Mouse (Mus musculus): ENCODE results near the gene Rpl3l. TPM values are rescaled to one million over a fixed set of nuclear protein-coding genes. Genes with fewer than 3 reads are reported as not detected.

The Rpl3l gene
- polyA plus RNA-seq (2014; fragmentation: Nextera tagmentation; extraction: Ambion mirVana) = 1.3 and 1.7 TPM in 2 replicates

GRCm38 (mm10) chr17:24727618-24728017 is at the start of gene Rpl3l:
Rpl3l (plus strand) TSS chr17:24727820.
- no peak for ATAC-seq (ENCODE audit: insufficient number of reproducible peaks, insufficient read depth, low FRiP score, low read depth)
- H3K4me1 ChIP-seq (ENCODE audit: control insufficient read depth in 2 of 2, insufficient read depth in 2 of 2, low read length in 2 of 2) = peaks cover 10 to 21% of the 10 kb centered on the region in 2 experiments
- 62% methylated on average over 2 of the region's 2 CpGs for WGBS
- H3K4me3 ChIP-seq (ENCODE audit: control insufficient read depth in 1 of 2, insufficient read depth in 1 of 2, low read depth in 1 of 2, low read length in 2 of 2) = no peak within 1 kb of the TSS
- H3K4me2 ChIP-seq (ENCODE audit: low read length) = no peak within 1 kb of the TSS
- no peaks in the 10 kb centered on the region for H3K27me3 ChIP-seq (ENCODE audit: control insufficient read depth, insufficient read depth, low read length)
- H3K9ac ChIP-seq (ENCODE audit: low read length) = no peak within 1 kb of the TSS
- no peak within 1 kb of the TSS for H3K27ac ChIP-seq (replicated peaks in 1 of 2; ENCODE audit: control insufficient read depth in 1 of 2, insufficient read depth in 1 of 2, low read depth in 2 of 2, low read length in 2 of 2)
- H3K9me3 ChIP-seq (ENCODE audit: control insufficient read depth, low read length) = no peaks in the 10 kb centered on the region
- H3K36me3 ChIP-seq (ENCODE audit: control insufficient read depth, insufficient read depth, low read length) = peaks cover 1% of the 10 kb centered on the region

GRCm38 (mm10) chr17:24686514-24686913 is 41.1 kb upstream of the Rpl3l start:
- Histone ChIP-seq H3K4me3 (ENCODE audit: control insufficient read depth in 1 of 2, insufficient read depth in 1 of 2, low read depth in 1 of 2, low read length in 2 of 2) (peak overlapping the region in 1 of 2 experiments; percentile 14; a peak in 1 of 4 replicates), H3K27me3 (ENCODE audit: control insufficient read depth, insufficient read depth, low read length) (peaks cover 45% of the 10 kb centered on the region), H3K27ac (replicated peaks in 1 of 2; ENCODE audit: control insufficient read depth in 1 of 2, insufficient read depth in 1 of 2, low read depth in 2 of 2, low read length in 2 of 2) (no peak overlapping the region), H3K4me2 (ENCODE audit: low read length) (peak overlapping the region; percentile 46), H3K9ac (ENCODE audit: low read length) (no peak overlapping the region), H3K36me3 (ENCODE audit: control insufficient read depth, insufficient read depth, low read length) (peaks cover 11% of the 10 kb centered on the region), H3K9me3 (ENCODE audit: control insufficient read depth, low read length) (no peaks in the 10 kb centered on the region), H3K4me1 (ENCODE audit: control insufficient read depth in 2 of 2, insufficient read depth in 2 of 2, low read length in 2 of 2) (peaks cover 6 to 16% of the 10 kb centered on the region in 2 experiments; a peak in 3 of 4 replicates)
- 28% methylated on average over 16 of the region's 16 CpGs for WGBS
- no peak for ATAC-seq (ENCODE audit: insufficient number of reproducible peaks, insufficient read depth, low FRiP score, low read depth)

- ATAC-seq (ENCODE audit: insufficient number of reproducible peaks, insufficient read depth, low FRiP score, low read depth) = peak; percentile 37; the same call in 1 of the 2 replicates
- H3K4me1 ChIP-seq (ENCODE audit: control insufficient read depth in 2 of 2, insufficient read depth in 2 of 2, low read length in 2 of 2) = peaks cover 6 to 16% of the 10 kb centered on the region in 2 experiments; a peak in 3 of 4 replicates
- H3K4me3 ChIP-seq (ENCODE audit: control insufficient read depth in 1 of 2, insufficient read depth in 1 of 2, low read depth in 1 of 2, low read length in 2 of 2) = peak overlapping the region; percentile 30 to 35
- peak overlapping the region; percentile 62 for H3K4me2 ChIP-seq (ENCODE audit: low read length)
- H3K27me3 ChIP-seq (ENCODE audit: control insufficient read depth, insufficient read depth, low read length) = peaks cover 45% of the 10 kb centered on the region
- peaks cover 8% of the 10 kb centered on the region for H3K36me3 ChIP-seq (ENCODE audit: control insufficient read depth, insufficient read depth, low read length)
- WGBS = 2% methylated on average over 23 of the region's 25 CpGs
- H3K9me3 ChIP-seq (ENCODE audit: control insufficient read depth, low read length) = no peaks in the 10 kb centered on the region
- peak overlapping the region; percentile 38; the same call in 1 of the 2 replicates for H3K9ac ChIP-seq (ENCODE audit: low read length)
- no peak overlapping the region for H3K27ac ChIP-seq (replicated peaks in 1 of 2; ENCODE audit: control insufficient read depth in 1 of 2, insufficient read depth in 1 of 2, low read depth in 2 of 2, low read length in 2 of 2)
These were observed 40.4 kb upstream of the Rpl3l start for GRCm38 (mm10) chr17:24687146-24687595.

GRCm38 (mm10) chr17:24687599-24687998 is 40.0 kb upstream of the Rpl3l start:
- H3K9ac ChIP-seq (ENCODE audit: low read length) = peak overlapping the region; percentile 38; the same call in 1 of the 2 replicates
- H3K27me3 ChIP-seq (ENCODE audit: control insufficient read depth, insufficient read depth, low read length) = peaks cover 45% of the 10 kb centered on the region

GRCm38 (mm10) chr17:24689251-24690081 is 38.2 kb upstream of the Rpl3l start, which contains the start of gene Syngr3:
Syngr3 (minus strand) TSS chr17:24689955.
- peak within 1 kb of the TSS; percentile 86 for H3K4me2 ChIP-seq (ENCODE audit: low read length)
- no peaks in the 10 kb centered on the region for H3K9me3 ChIP-seq (ENCODE audit: control insufficient read depth, low read length)
- peaks cover 22% of the 10 kb centered on the region for H3K36me3 ChIP-seq (ENCODE audit: control insufficient read depth, insufficient read depth, low read length)
- H3K4me1 ChIP-seq (ENCODE audit: control insufficient read depth in 2 of 2, insufficient read depth in 2 of 2, low read length in 2 of 2) = peaks cover 6 to 16% of the 10 kb centered on the region in 2 experiments; a peak in 3 of 4 replicates
- H3K27ac ChIP-seq (replicated peaks in 1 of 2; ENCODE audit: control insufficient read depth in 1 of 2, insufficient read depth in 1 of 2, low read depth in 2 of 2, low read length in 2 of 2) = no peak within 1 kb of the TSS
- peak within 1 kb of the TSS; percentile 50 to 56 for H3K4me3 ChIP-seq (ENCODE audit: control insufficient read depth in 1 of 2, insufficient read depth in 1 of 2, low read depth in 1 of 2, low read length in 2 of 2)
- H3K27me3 ChIP-seq (ENCODE audit: control insufficient read depth, insufficient read depth, low read length) = peaks cover 45% of the 10 kb centered on the region
- no peak for ATAC-seq (ENCODE audit: insufficient number of reproducible peaks, insufficient read depth, low FRiP score, low read depth)
- under 1% methylated on average over 54 of the region's 55 CpGs for WGBS
- peak within 1 kb of the TSS; percentile 59 for H3K9ac ChIP-seq (ENCODE audit: low read length)

More at GRCm38 (mm10) chr17:24687599-24687998, 40.0 kb upstream of the Rpl3l start:
- Histone ChIP-seq H3K4me2 (ENCODE audit: low read length) (peak overlapping the region; percentile 62), H3K4me3 (ENCODE audit: control insufficient read depth in 1 of 2, insufficient read depth in 1 of 2, low read depth in 1 of 2, low read length in 2 of 2) (peak overlapping the region; percentile 30 to 35), H3K4me1 (ENCODE audit: control insufficient read depth in 2 of 2, insufficient read depth in 2 of 2, low read length in 2 of 2) (peaks cover 6 to 16% of the 10 kb centered on the region in 2 experiments; a peak in 3 of 4 replicates), H3K9me3 (ENCODE audit: control insufficient read depth, low read length) (no peaks in the 10 kb centered on the region), H3K27ac (replicated peaks in 1 of 2; ENCODE audit: control insufficient read depth in 1 of 2, insufficient read depth in 1 of 2, low read depth in 2 of 2, low read length in 2 of 2) (no peak overlapping the region), H3K36me3 (ENCODE audit: control insufficient read depth, insufficient read depth, low read length) (peaks cover 8% of the 10 kb centered on the region)
- WGBS = 21% methylated on average over 23 of the region's 23 CpGs
- no peak for ATAC-seq (ENCODE audit: insufficient number of reproducible peaks, insufficient read depth, low FRiP score, low read depth)

- Histone ChIP-seq H3K4me2 (ENCODE audit: low read length) (no peak overlapping the region), H3K9me3 (ENCODE audit: control insufficient read depth, low read length) (no peaks in the 10 kb centered on the region), H3K36me3 (ENCODE audit: control insufficient read depth, insufficient read depth, low read length) (peaks cover 23% of the 10 kb centered on the region), H3K4me1 (ENCODE audit: control insufficient read depth in 2 of 2, insufficient read depth in 2 of 2, low read length in 2 of 2) (peaks cover 3 to 25% of the 10 kb centered on the region in 2 experiments; a peak in 3 of 4 replicates), H3K27me3 (ENCODE audit: control insufficient read depth, insufficient read depth, low read length) (peaks cover 38% of the 10 kb centered on the region), H3K27ac (replicated peaks in 1 of 2; ENCODE audit: control insufficient read depth in 1 of 2, insufficient read depth in 1 of 2, low read depth in 2 of 2, low read length in 2 of 2) (no peak overlapping the region), H3K4me3 (ENCODE audit: control insufficient read depth in 1 of 2, insufficient read depth in 1 of 2, low read depth in 1 of 2, low read length in 2 of 2) (no peak overlapping the region), H3K9ac (ENCODE audit: low read length) (no peak overlapping the region)
- ATAC-seq (ENCODE audit: insufficient number of reproducible peaks, insufficient read depth, low FRiP score, low read depth) = no peak
- WGBS = 81% methylated on average over 5 of the region's 5 CpGs
These were observed 35.2 kb upstream of the Rpl3l start for GRCm38 (mm10) chr17:24692385-24692784.

GRCm38 (mm10) chr17:24695326-24696010 is 32.2 kb upstream of the Rpl3l start:
- peak overlapping the region; percentile 91 for H3K9ac ChIP-seq (ENCODE audit: low read length)
- H3K36me3 ChIP-seq (ENCODE audit: control insufficient read depth, insufficient read depth, low read length) = peaks cover 36% of the 10 kb centered on the region
- H3K27me3 ChIP-seq (ENCODE audit: control insufficient read depth, insufficient read depth, low read length) = peaks cover 7% of the 10 kb centered on the region
- H3K4me1 ChIP-seq (ENCODE audit: control insufficient read depth in 2 of 2, insufficient read depth in 2 of 2, low read length in 2 of 2) = peaks cover 2 to 12% of the 10 kb centered on the region in 2 experiments; a peak in 3 of 4 replicates
- peak overlapping the region; percentile 70 to 82 for H3K27ac ChIP-seq (replicated peaks in 1 of 2; ENCODE audit: control insufficient read depth in 1 of 2, insufficient read depth in 1 of 2, low read depth in 2 of 2, low read length in 2 of 2)
- peak; percentile 6; the same call in 1 of the 2 replicates for ATAC-seq (ENCODE audit: insufficient number of reproducible peaks, insufficient read depth, low FRiP score, low read depth)
- H3K4me3 ChIP-seq (ENCODE audit: control insufficient read depth in 1 of 2, insufficient read depth in 1 of 2, low read depth in 1 of 2, low read length in 2 of 2) = peak overlapping the region; percentile 87 to 96
- no peaks in the 10 kb centered on the region for H3K9me3 ChIP-seq (ENCODE audit: control insufficient read depth, low read length)
- 8% methylated on average over 47 of the region's 51 CpGs for WGBS
- H3K4me2 ChIP-seq (ENCODE audit: low read length) = peak overlapping the region; percentile 85

All from heart, embryonic 14.5 days (tissue).